Mouse (Mus musculus) midbrain, embryonic 14.5 days (tissue): ENCODE results near the gene Dnajb5. TPM values are rescaled to one million over a fixed set of nuclear protein-coding genes. Genes with fewer than 3 reads are reported as not detected.
A peak's percentile ranks its signal among the peaks of the same experiment; 100 is the strongest.

ENCODE experiments used
- ATAC-seq: fragments of 200-750 bp; cut with Nextera tagmentation; 2 replicates; pipeline ENCODE4 v1.8.0; 2017; ENCODE audit warnings: moderate number of reproducible peaks, moderate library complexity; ENCODE audit not compliant: low FRiP score, low TSS enrichment
- DNase-seq: peaks from one replicate; pipeline ENCODE4 v3.0.0-alpha.2; 2015
- H3K27ac ChIP-seq: fragments of 300-500 bp; sonication (generic); replicated peaks from 2 replicates; pipeline ENCODE4 v1.5.1; 2014; ENCODE audit warnings: mild to moderate bottlenecking, low read depth, low read length, moderate library complexity
- H3K27me3 ChIP-seq: fragments of 300-500 bp; sonication (generic); 2 replicates; pipeline ENCODE4 v1.6.1; 2014; ENCODE audit warnings: low read length, control low read depth, mixed read lengths; ENCODE audit not compliant: control insufficient read depth, insufficient read depth
- H3K36me3 ChIP-seq: fragments of 300-500 bp; sonication (generic); 2 replicates; pipeline ENCODE4 v1.6.1; 2014; ENCODE audit warnings: low read length, control low read depth; ENCODE audit not compliant: control insufficient read depth, insufficient read depth
- H3K4me1 ChIP-seq: fragments of 300-500 bp; sonication (generic); 2 replicates; pipeline ENCODE4 v1.6.1; 2014; ENCODE audit warnings: mild to moderate bottlenecking, antibody characterized with exemption, low read length, control low read depth; ENCODE audit not compliant: control insufficient read depth, insufficient read depth
- H3K4me2 ChIP-seq: fragments of 300-500 bp; sonication (generic); 2 replicates; pipeline ENCODE4 v1.6.1; 2014; ENCODE audit warnings: mild to moderate bottlenecking, low read length, moderate library complexity
- H3K4me3 ChIP-seq: fragments of 300-500 bp; sonication (generic); replicated peaks from 2 replicates; pipeline ENCODE4 v1.5.1; 2014; ENCODE audit warnings: low read depth, low read length
- H3K9ac ChIP-seq: fragments of 300-500 bp; sonication (generic); replicated peaks from 2 replicates; pipeline ENCODE4 v1.6.1; 2014; ENCODE audit warnings: mild to moderate bottlenecking, low read length, moderate library complexity
- H3K9me3 ChIP-seq: fragments of 300-500 bp; sonication (generic); 2 replicates; pipeline ENCODE4 v1.6.1; 2016; ENCODE audit warnings: low read length, control low read depth, mixed read lengths; ENCODE audit not compliant: control insufficient read depth
- WGBS: fragments of 180-500 bp; shearing (Covaris S2); extraction: QIAGEN DNeasy Blood & Tissue Kit; methylation state at CpG from one replicate; pipeline ENCODE4 v1.1.7; 2014; 5-methylcytosine and 5-hydroxymethylcytosine counted together
- polyA plus RNA-seq: library from polyadenylated mRNA; unstranded; fragments of >200 nt; fragmentation: Nextera tagmentation; extraction: Ambion mirVana; gene quantifications from 2 replicates; pipeline ENCODE4 v1.2.1, GENCODE M21; 2014

The Dnajb5 gene
- polyA plus RNA-seq = 45.0 and 88.7 TPM in 2 replicates

DNA sequence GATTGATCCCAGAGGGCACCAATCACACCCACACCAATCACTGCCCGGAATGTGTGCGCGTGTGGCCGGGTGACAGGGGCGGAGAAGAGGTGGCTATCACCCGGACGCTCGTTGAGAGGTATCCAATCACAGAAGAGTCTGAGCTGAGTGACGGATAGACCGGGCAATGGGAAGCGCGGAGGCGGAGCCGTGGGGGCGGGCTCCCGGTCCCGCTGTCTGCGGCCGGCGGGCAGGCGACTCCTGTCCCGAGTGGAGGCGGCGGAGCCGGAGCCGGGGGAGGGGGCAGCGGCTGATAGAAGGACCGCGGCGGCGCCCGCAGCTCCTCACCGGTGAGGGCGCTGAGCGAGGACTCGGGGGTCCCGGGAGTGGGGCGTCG is at the start of gene Dnajb5:
Gene Dnajb5 (plus strand): TSS at position 139 of the 376 bp plus-strand sequence.
- Histone ChIP-seq H3K9me3 (no peaks in the 10 kb centered on the region), H3K27me3 (no peaks in the 10 kb centered on the region), H3K9ac (peak within 1 kb of the TSS; percentile 98), H3K36me3 (peaks cover 12% of the 10 kb centered on the region), H3K4me1 (peaks cover 71% of the 10 kb centered on the region), H3K4me2 (peak within 1 kb of the TSS; percentile 99), H3K4me3 (peak within 1 kb of the TSS; percentile 83), H3K27ac (peak within 1 kb of the TSS; percentile 96)
- DNase-seq = peak; percentile 96
- WGBS = under 1% methylated on average over 39 of the region's 39 CpGs
- peak; percentile 93 for ATAC-seq

DNA sequence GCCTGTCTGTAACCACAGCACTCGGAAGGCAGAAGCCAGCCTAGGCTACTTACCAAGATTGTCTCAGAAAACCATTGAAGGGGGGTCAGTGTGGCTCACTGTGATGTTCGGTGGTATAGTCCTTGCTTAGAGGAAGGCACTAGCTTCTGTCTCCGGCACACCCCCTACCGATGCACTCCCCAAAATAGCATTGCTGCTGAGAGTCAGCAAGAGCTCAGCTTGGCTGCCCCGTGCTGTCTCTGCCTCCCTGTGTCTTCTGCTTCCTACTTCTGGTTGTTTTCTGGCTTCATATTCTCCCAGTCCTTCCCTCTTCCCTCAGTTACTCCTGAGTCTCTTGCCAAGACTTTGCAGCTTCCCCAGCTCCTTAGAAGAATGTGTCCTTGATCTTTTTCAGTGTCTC is 48.7 kb upstream of the Dnajb5 start:
- ATAC-seq (no peak), DNase-seq (no peak)
- Histone ChIP-seq H3K4me2 (no peak overlapping the region), H3K36me3 (no peaks in the 10 kb centered on the region), H3K27me3 (no peaks in the 10 kb centered on the region), H3K4me3 (no peak overlapping the region), H3K9ac (no peak overlapping the region), H3K27ac (no peak overlapping the region), H3K9me3 (no peaks in the 10 kb centered on the region), H3K4me1 (no peaks in the 10 kb centered on the region)
- WGBS = 68% methylated on average over 5 of the region's 5 CpGs

DNA sequence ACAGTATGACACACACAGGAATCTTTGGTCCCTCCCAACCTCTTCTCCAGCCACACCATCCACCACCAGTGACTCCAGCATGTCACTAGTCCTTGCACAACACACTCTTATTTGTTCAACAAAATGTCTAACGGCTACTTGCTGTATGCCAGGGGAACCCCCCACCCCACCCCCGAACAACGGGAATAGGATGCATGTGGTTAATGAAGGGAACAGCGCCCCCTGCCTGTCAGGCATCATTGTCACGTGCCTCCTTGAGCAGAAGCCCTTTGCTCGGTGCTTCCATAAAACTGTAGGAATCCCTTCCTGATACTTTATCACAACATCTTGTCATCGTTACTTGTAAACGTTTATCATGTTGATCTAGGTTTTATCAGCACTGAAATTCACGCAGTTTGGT is 47.4 kb upstream of the Dnajb5 start:
- no peaks in the 10 kb centered on the region for H3K27me3 ChIP-seq
- no peaks in the 10 kb centered on the region for H3K4me1 ChIP-seq
- no peak overlapping the region for H3K27ac ChIP-seq
- no peak overlapping the region for H3K4me3 ChIP-seq
- H3K9me3 ChIP-seq = no peaks in the 10 kb centered on the region
- no peak overlapping the region for H3K9ac ChIP-seq
- WGBS = 67% methylated on average over 9 of the region's 9 CpGs
- ATAC-seq = no peak
- H3K36me3 ChIP-seq = no peaks in the 10 kb centered on the region
- DNase-seq = no peak
- H3K4me2 ChIP-seq = no peak overlapping the region

DNA sequence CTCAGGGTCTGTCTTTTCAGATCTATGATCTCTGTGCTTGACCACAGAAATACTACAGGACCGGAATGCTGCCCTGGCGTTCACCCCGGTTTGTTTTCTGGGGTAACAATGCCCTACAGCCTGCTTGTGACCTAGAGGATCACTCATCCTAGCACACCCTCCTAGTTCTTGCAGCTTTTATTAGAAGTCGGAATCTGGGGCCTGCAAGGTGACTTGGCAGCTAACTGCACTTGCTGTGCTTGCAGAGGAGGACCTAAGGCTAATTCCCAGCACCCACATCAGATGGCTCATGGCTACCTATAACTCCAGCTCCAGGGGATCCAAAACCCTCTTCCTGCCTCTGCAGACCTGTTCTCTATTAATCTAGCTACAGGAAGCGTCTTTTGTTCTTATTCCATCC is 46.9 kb upstream of the Dnajb5 start:
- H3K4me1 ChIP-seq = no peaks in the 10 kb centered on the region
- no peak for ATAC-seq
- no peaks in the 10 kb centered on the region for H3K36me3 ChIP-seq
- H3K9me3 ChIP-seq = no peaks in the 10 kb centered on the region
- H3K4me3 ChIP-seq = no peak overlapping the region
- H3K9ac ChIP-seq = no peak overlapping the region
- WGBS = 91% methylated on average over 5 of the region's 5 CpGs
- H3K27me3 ChIP-seq = no peaks in the 10 kb centered on the region
- H3K4me2 ChIP-seq = no peak overlapping the region
- DNase-seq = no peak
- no peak overlapping the region for H3K27ac ChIP-seq

DNA sequence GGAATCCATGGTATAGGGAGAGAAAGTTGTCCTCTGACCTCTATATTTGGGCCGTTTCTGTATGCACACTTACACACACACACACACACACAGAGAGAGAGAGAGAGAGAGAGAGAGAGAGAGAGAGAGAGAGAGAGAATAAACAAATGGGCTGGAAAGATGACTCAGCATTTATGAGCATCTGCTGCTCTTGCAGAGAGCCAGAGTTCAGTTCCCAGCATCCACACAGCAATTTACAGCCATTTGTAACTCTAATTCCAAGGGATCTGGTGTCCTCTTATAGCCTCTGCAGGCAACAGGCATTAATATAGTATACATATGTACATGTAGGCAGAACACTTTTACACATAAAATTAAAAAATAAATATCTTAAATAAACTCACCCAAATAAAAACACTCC is 45.7 kb upstream of the Dnajb5 start:
- Histone ChIP-seq H3K36me3 (no peaks in the 10 kb centered on the region), H3K27ac (no peak overlapping the region), H3K4me3 (no peak overlapping the region), H3K27me3 (no peaks in the 10 kb centered on the region), H3K9ac (no peak overlapping the region), H3K4me2 (no peak overlapping the region), H3K9me3 (no peaks in the 10 kb centered on the region), H3K4me1 (no peaks in the 10 kb centered on the region)
- ATAC-seq = no peak
- WGBS = 76% methylated on average over 1 of the region's 1 CpGs
- DNase-seq = no peak

DNA sequence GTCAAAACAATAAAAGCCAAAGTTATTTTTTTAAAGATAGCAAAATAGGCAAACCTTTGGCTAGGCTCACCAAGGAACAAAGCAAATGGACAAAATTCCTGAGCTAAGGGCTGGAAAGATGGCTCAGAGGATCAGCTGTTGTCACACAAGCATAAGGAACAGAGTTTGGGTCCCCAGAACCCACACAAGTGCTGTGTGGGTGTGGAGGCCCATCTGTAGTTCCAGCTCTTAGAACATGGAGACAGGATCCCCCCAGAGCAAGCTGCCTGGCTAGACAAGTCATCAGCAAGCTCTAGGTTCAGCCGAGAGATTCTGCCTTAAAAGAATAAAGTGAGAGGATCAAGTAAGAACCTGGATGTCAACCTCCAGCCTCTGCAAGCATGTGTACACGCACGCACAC is 45.1 kb upstream of the Dnajb5 start:
- no peak overlapping the region for H3K9ac ChIP-seq
- no peaks in the 10 kb centered on the region for H3K27me3 ChIP-seq
- H3K27ac ChIP-seq = no peak overlapping the region
- H3K4me2 ChIP-seq = no peak overlapping the region
- 64% methylated on average over 3 of the region's 3 CpGs for WGBS
- H3K4me3 ChIP-seq = no peak overlapping the region
- H3K9me3 ChIP-seq = no peaks in the 10 kb centered on the region
- no peaks in the 10 kb centered on the region for H3K4me1 ChIP-seq
- no peak for DNase-seq
- ATAC-seq = no peak
- H3K36me3 ChIP-seq = no peaks in the 10 kb centered on the region

DNA sequence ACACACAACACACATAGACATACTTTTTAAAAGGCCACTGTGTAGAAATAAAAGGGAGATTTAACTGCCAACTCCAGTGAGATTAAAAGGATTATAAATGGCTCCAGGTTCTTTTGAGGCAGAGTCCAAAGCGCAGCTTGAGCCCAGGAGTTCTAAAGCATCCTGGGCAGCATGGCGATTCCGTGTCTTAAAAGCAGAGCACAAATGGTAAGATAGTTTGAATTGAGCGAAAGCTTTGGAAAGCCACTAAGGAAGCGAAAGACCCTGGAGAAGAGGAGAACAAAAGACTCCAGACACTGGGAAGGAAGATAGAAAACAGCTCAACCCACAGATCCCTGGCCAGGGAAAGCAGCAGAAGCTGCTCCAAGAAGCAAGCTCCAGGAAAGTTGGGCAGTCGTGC is 44.6 kb upstream of the Dnajb5 start:
- Histone ChIP-seq H3K27ac (0 out of 2 replicates have a peak overlapping the region, but pooled peaks have one; percentile 37), H3K4me2 (no peak overlapping the region), H3K9me3 (no peaks in the 10 kb centered on the region), H3K36me3 (no peaks in the 10 kb centered on the region), H3K4me3 (no peak overlapping the region), H3K4me1 (no peaks in the 10 kb centered on the region), H3K9ac (no peak overlapping the region), H3K27me3 (no peaks in the 10 kb centered on the region)
- DNase-seq (no peak), ATAC-seq (no peak)
- 35% methylated on average over 6 of the region's 6 CpGs for WGBS

DNA sequence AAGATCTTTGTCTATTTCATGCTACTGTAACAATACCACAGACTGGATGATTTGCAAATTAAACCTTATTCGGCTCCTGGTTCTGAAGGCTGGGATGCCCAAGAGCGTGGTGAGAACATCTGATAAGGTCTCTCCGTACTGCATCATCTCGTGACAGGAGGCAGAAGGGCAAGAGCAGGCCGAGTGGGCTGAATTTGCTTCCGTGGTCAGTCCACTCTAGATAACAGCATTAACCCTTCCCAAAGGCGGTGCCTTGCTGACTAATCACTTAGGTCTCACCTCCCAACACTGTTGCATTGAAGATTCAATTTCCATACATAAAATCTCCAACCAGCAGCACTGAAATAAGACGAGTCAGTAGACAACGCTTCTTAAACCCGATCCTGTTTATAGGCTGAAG is 36.2 kb upstream of the Dnajb5 start:
- Histone ChIP-seq H3K9me3 (no peaks in the 10 kb centered on the region), H3K36me3 (no peaks in the 10 kb centered on the region), H3K4me2 (no peak overlapping the region), H3K27me3 (no peaks in the 10 kb centered on the region), H3K4me3 (no peak overlapping the region), H3K4me1 (no peaks in the 10 kb centered on the region; the same call in 1 of the 2 replicates), H3K9ac (no peak overlapping the region), H3K27ac (no peak overlapping the region)
- WGBS = 59% methylated on average over 10 of the region's 10 CpGs
- ATAC-seq = no peak
- DNase-seq = no peak

DNA sequence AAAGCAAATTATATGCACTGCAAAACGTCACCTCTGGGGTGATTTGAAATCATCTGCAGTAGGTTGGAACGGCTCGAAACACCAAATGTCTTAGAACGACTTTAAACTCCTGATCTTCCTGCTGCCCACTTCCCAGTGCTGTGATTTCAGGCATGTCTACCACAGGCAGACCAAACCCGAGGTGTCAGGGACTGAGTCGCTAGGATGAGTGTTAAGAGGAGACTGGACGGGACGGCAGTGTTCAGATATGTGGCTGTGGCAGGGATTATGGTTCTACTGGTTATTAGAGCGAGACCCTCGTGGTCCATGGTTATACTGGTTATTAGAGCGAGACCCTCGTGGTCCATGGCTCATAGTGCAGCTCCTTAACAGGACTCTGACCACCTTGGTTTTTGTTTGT is 34.3 kb upstream of the Dnajb5 start:
- Histone ChIP-seq H3K27ac (no peak overlapping the region), H3K4me3 (no peak overlapping the region), H3K27me3 (no peaks in the 10 kb centered on the region), H3K4me2 (no peak overlapping the region), H3K4me1 (no peaks in the 10 kb centered on the region; the same call in 1 of the 2 replicates), H3K9ac (no peak overlapping the region), H3K36me3 (no peaks in the 10 kb centered on the region), H3K9me3 (no peaks in the 10 kb centered on the region)
- DNase-seq (no peak), ATAC-seq (no peak)
- WGBS = 88% methylated on average over 12 of the region's 12 CpGs
